ENCODE assay signal across 8 mouse cellular contexts in genomic region chr6:55504797-55505488, GRCm38 (mm10). TPM values are rescaled to one million over a fixed set of nuclear protein-coding genes. Genes with fewer than 3 reads are reported as not detected.
DNase-seq lines count a peak whose midpoint lies in the region; ATAC-seq and TF ChIP-seq lines count a peak whose summit lies in the region.

No protein-coding gene starts in this region.

- no peak overlapping the region for H3K9ac ChIP-seq in kidney, embryonic 14.5 days (ENCODE audit: low read depth, low read length)
- no peak overlapping the region for H3K9ac ChIP-seq in neural tube, embryonic 14.5 days (replicated peaks; ENCODE audit: low read depth, low read length)

- no peaks in the 10 kb centered on the region for H3K4me1 ChIP-seq in kidney, adult 2 months (ENCODE audit: control insufficient read depth, insufficient read depth, low read length)
- no peaks in the 10 kb centered on the region for H3K4me1 ChIP-seq in kidney, embryonic 14.5 days (ENCODE audit: control insufficient read depth, insufficient read depth, low read length)
- H3K4me1 ChIP-seq in cortical plate, adult 2 months (ENCODE audit: control insufficient read depth, insufficient read depth, low read length) = no peaks in the 10 kb centered on the region
- no peaks in the 10 kb centered on the region for H3K4me1 ChIP-seq in neural tube, embryonic 14.5 days (ENCODE audit: control insufficient read depth, insufficient read depth, low read length)

- H3K27me3 ChIP-seq in kidney, adult 2 months (replicated peaks; ENCODE audit: control insufficient read depth, insufficient read depth, low read length) = no peaks in the 10 kb centered on the region
- H3K27me3 ChIP-seq in kidney, embryonic 14.5 days (ENCODE audit: control insufficient read depth, insufficient read depth, low read length) = no peaks in the 10 kb centered on the region
- no peaks in the 10 kb centered on the region for H3K27me3 ChIP-seq in neural tube, embryonic 14.5 days (ENCODE audit: control insufficient read depth, insufficient read depth, low read length)

- H3K27ac ChIP-seq in kidney, adult 2 months (ENCODE audit: insufficient read depth, low read depth, low read length) = no peak overlapping the region
- no peak overlapping the region for H3K27ac ChIP-seq in kidney, embryonic 14.5 days (ENCODE audit: low read depth, low read length)
- no peak overlapping the region for H3K27ac ChIP-seq in cortical plate, adult 2 months (ENCODE audit: insufficient read depth, low read length)
- no peak overlapping the region for H3K27ac ChIP-seq in neural tube, embryonic 14.5 days (ENCODE audit: low read depth, low read length)

- H3K36me3 ChIP-seq in kidney, adult 2 months (ENCODE audit: control insufficient read depth, insufficient read depth, low read length) = no peaks in the 10 kb centered on the region
- no peaks in the 10 kb centered on the region for H3K36me3 ChIP-seq in kidney, embryonic 14.5 days (ENCODE audit: control insufficient read depth, insufficient read depth, low read length)
- no peaks in the 10 kb centered on the region for H3K36me3 ChIP-seq in neural tube, embryonic 14.5 days (ENCODE audit: control insufficient read depth, insufficient read depth, low read length)

- intact Hi-C loops in left cerebral cortex, postnatal 10 days (cut with DNase I) = loop anchor here (2.0 to 5.0 kb wide), 3 partner anchors 43 to 128 kb away; partner anchors contain the start of gene Ghrhr

- peak; percentile 67 for TF ChIP-seq CTCF in kidney, adult 2 months (conservative IDR thresholded peaks at IDR 0.05; ENCODE audit: insufficient read depth, insufficient read length, low read depth, low read length)
- peak; percentile 94 for TF ChIP-seq CTCF in cortical plate, adult 2 months (IDR thresholded peaks at IDR 0.05; ENCODE audit: extremely low read depth, insufficient read depth, low read length)

- TF ChIP-seq POLR2A in kidney, adult 2 months (IDR thresholded peaks at IDR 0.05; ENCODE audit: low read depth, low read length) = no peak
- no peak for TF ChIP-seq POLR2A in cortical plate, adult 2 months (IDR thresholded peaks at IDR 0.05; ENCODE audit: extremely low read depth, insufficient read depth, low read length)

- DNase-seq in kidney, adult 2 months = peak; percentile 58
- peak; percentile 57 for DNase-seq in R1 (ENCODE audit: low read depth, low spot score)
- peak; percentile 66 for DNase-seq in heart, postnatal 4 days
- peak; percentile 46 to 72 for DNase-seq in left cerebral cortex, postnatal 10 days (ENCODE audit: extremely low spot score in 1 of 2, low spot score in 2 of 2)
- no peak for DNase-seq in spleen, postnatal 4 days (ENCODE audit: low spot score in 2 of 2)

- H3K9me3 ChIP-seq in kidney, embryonic 14.5 days (ENCODE audit: control insufficient read depth, low read length) = no peaks in the 10 kb centered on the region
- no peaks in the 10 kb centered on the region for H3K9me3 ChIP-seq in neural tube, embryonic 14.5 days (ENCODE audit: control insufficient read depth, low read length)

- no peak overlapping the region for H3K4me3 ChIP-seq in kidney, adult 2 months (ENCODE audit: insufficient read depth, low read depth, low read length)
- H3K4me3 ChIP-seq in kidney, embryonic 14.5 days (ENCODE audit: low read length) = no peak overlapping the region
- no peak overlapping the region for H3K4me3 ChIP-seq in cortical plate, adult 2 months (ENCODE audit: insufficient read depth, low read length)
- no peak overlapping the region for H3K4me3 ChIP-seq in neural tube, embryonic 14.5 days (ENCODE audit: low read depth, low read length)

- ATAC-seq in kidney, embryonic 14.5 days (ENCODE audit: low FRiP score, low TSS enrichment) = no peak
- peak; percentile 70 for ATAC-seq in neural tube, embryonic 14.5 days (ENCODE audit: low read depth)

- WGBS in kidney, adult 2 months = 93% methylated on average over 2 of the region's 2 CpGs
- WGBS in kidney, embryonic 14.5 days = 93% methylated on average over 2 of the region's 2 CpGs
- WGBS in neural tube, embryonic 14.5 days = 90% methylated on average over 2 of the region's 2 CpGs

- H3K4me2 ChIP-seq in kidney, embryonic 14.5 days (replicated peaks; ENCODE audit: low read depth, low read length) = no peak overlapping the region
- H3K4me2 ChIP-seq in neural tube, embryonic 14.5 days (ENCODE audit: low read depth, low read length) = no peak overlapping the region

RNA-seq across cellular contexts. Expression of gene Adcyap1r1, which starts 53.2 kb away (rescaled TPM):
- polyA plus RNA-seq in kidney, adult 2 months (2012; rRNA removed) = 1.8 and 2.2 TPM in 2 replicates
- 2.1 and 2.3 TPM in 2 replicates for polyA plus RNA-seq in kidney, embryonic 14.5 days (2014; fragmentation: Nextera tagmentation; extraction: Ambion mirVana)
- polyA plus RNA-seq in cortical plate, adult 2 months (2012; rRNA removed) = 84.4 and 87.0 TPM in 2 replicates
- total RNA-seq in heart, postnatal 4 days (2021) = 10 to 100 TPM in 1 of 2 experiments, 1 to 10 TPM in 1; 8.6 to 11.9 TPM
- total RNA-seq in left cerebral cortex, postnatal 10 days (2021) = 100 to 1,000 TPM; 137 to 142 TPM
- polyA plus RNA-seq in neural tube, embryonic 14.5 days (2014; fragmentation: Nextera tagmentation; extraction: Ambion mirVana) = 70.7 and 79.3 TPM in 2 replicates

Comparison
In these comparisons a context has a peak if more than half of its experiments do, and no peak if none do; other contexts are left out.
1. DNase-seq: peak in kidney, adult 2 months (single experiment), R1 (single experiment), heart, postnatal 4 days (single experiment) and left cerebral cortex, postnatal 10 days (2 of 2); none in spleen, postnatal 4 days (0 of 2).
2. RNA of gene Adcyap1r1, which starts 53.2 kb away (polyA plus RNA-seq): 84.4 to 87.0 TPM in cortical plate, adult 2 months and 70.7 to 79.3 TPM in neural tube, embryonic 14.5 days; 1.8 to 2.2 TPM in kidney, adult 2 months and 2.1 to 2.3 TPM in kidney, embryonic 14.5 days; every median in the first group is over 10 times any median in the second.